ENCODE assay signal across 13 mouse cellular contexts in the genomic region with DNA sequence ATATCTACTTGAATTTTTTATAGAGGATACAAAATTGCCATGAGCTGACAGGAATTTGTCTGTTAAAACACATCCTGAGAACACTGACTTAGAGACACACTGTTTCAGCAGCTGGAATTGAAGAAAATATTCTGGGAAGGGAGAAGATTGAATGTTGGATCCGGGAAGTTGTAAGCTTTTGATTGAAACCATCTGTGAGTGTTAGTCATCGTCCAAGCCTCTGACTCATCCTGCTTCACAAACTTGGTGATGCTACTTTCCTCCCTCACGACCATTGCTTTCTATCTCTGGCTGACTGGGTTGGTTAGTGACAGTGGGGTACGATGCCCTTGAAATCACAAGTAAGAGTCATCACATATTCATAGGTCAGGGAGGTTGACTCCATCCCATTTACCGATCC.
DNase-seq lines count a peak whose midpoint lies in the region; ATAC-seq and TF ChIP-seq lines count a peak whose summit lies in the region.
"Had no signal": no experiment of that assay in that cellular context is flagged by ENCODE, and none has a peak within 500 bp of the region (broad histone marks: within the 10 kb centered on the region; RNA-seq: fewer than 3 reads in every experiment).

No protein-coding gene starts in this region.

- no peaks in the 10 kb centered on the region for H3K36me3 ChIP-seq in heart, adult 2 months (ENCODE audit: control insufficient read depth, insufficient read depth, low read length)
- no peaks in the 10 kb centered on the region for H3K36me3 ChIP-seq in stomach, postnatal 0 days (ENCODE audit: control insufficient read depth, insufficient read depth, low read length)
- H3K36me3 ChIP-seq: heart, embryonic 13.5 days; liver, embryonic 12.5 days had no signal

- TF ChIP-seq POLR2A in heart, adult 2 months (IDR thresholded peaks at IDR 0.05; ENCODE audit: insufficient read depth, low read depth, low read length) = no peak

- no peaks in the 10 kb centered on the region for H3K79me2 ChIP-seq in heart, adult 2 months (replicated peaks; ENCODE audit: control insufficient read depth, insufficient read depth, low read length)

- no peak overlapping the region for H3K4me2 ChIP-seq in stomach, postnatal 0 days (replicated peaks; ENCODE audit: low read depth)
- H3K4me2 ChIP-seq: heart, embryonic 13.5 days; liver, embryonic 12.5 days had no signal

- TF ChIP-seq CTCF in heart, adult 2 months (IDR thresholded peaks at IDR 0.05) = no peak
- no peak for TF ChIP-seq CTCF in stomach, postnatal 0 days (IDR thresholded peaks at IDR 0.05; ENCODE audit: low read depth)

- H3K4me3 ChIP-seq in heart, adult 2 months = no peak overlapping the region
- H3K4me3 ChIP-seq in stomach, postnatal 0 days (ENCODE audit: low read depth, low read length) = no peak overlapping the region
- H3K4me3 ChIP-seq: heart, embryonic 13.5 days; liver, embryonic 12.5 days had no signal

- no peaks in the 10 kb centered on the region for H3K9me3 ChIP-seq in stomach, postnatal 0 days (ENCODE audit: control insufficient read depth, low read length)
- H3K9me3 ChIP-seq: heart, embryonic 13.5 days; liver, embryonic 12.5 days had no signal

- intact Hi-C loops in heart, adult 2 months (cut with DNase I) = no loop called here

- H3K9ac ChIP-seq in heart, adult 2 months (ENCODE audit: low read depth, low read length) = no peak overlapping the region
- no peak overlapping the region for H3K9ac ChIP-seq in stomach, postnatal 0 days (ENCODE audit: low read length)
- H3K9ac ChIP-seq: heart, embryonic 13.5 days; liver, embryonic 12.5 days had no signal

- peak; percentile 15; the same call in 1 of the 2 replicates for ATAC-seq in stomach, postnatal 0 days (ENCODE audit: low FRiP score, low TSS enrichment)
- ATAC-seq: liver, embryonic 12.5 days had no signal

- peak; percentile 17 to 38 for DNase-seq in heart, adult 18-20 months
- no peak for DNase-seq in heart, adult 2 months
- DNase-seq in lung, postnatal 10 days = peak; percentile 3
- DNase-seq in lung, postnatal 4 days = no peak
- peak; percentile 23 for DNase-seq in fibroblast of lung, adult 2 months (ENCODE audit: low read depth)
- DNase-seq in stomach, postnatal 0 days (ENCODE audit: low spot score) = no peak
- DNase-seq in thymus, postnatal 14 days = no peak
- DNase-seq: cerebellum, adult 11-12 months; kidney, postnatal 25 days; layer of hippocampus, postnatal 36 days; thymus, postnatal 25 days had no signal

- H3K4me1 ChIP-seq in heart, adult 2 months (ENCODE audit: control insufficient read depth, insufficient read depth, low read length) = no peaks in the 10 kb centered on the region
- no peaks in the 10 kb centered on the region for H3K4me1 ChIP-seq in stomach, postnatal 0 days (replicated peaks; ENCODE audit: control insufficient read depth, insufficient read depth)
- H3K4me1 ChIP-seq: heart, embryonic 13.5 days; liver, embryonic 12.5 days had no signal

- WGBS in heart, adult 2 months = 61% methylated on average over 5 of the region's 5 CpGs
- WGBS in stomach, postnatal 0 days = 48% methylated on average over 5 of the region's 5 CpGs

- no peaks in the 10 kb centered on the region for H3K27me3 ChIP-seq in heart, adult 2 months (ENCODE audit: control insufficient read depth, insufficient read depth, low read length)
- no peaks in the 10 kb centered on the region for H3K27me3 ChIP-seq in stomach, postnatal 0 days (ENCODE audit: control insufficient read depth, insufficient read depth, low read length)
- H3K27me3 ChIP-seq: heart, embryonic 13.5 days; liver, embryonic 12.5 days had no signal

- no peak for TF ChIP-seq EP300 in heart, adult 2 months (IDR thresholded peaks at IDR 0.05; ENCODE audit: insufficient read depth, low read depth, low read length)
- TF ChIP-seq EP300 in stomach, postnatal 0 days (optimal IDR thresholded peaks at IDR 0.05) = no peak

- H3K27ac ChIP-seq in heart, adult 2 months = no peak overlapping the region
- H3K27ac ChIP-seq in stomach, postnatal 0 days (replicated peaks) = no peak overlapping the region
- H3K27ac ChIP-seq: heart, embryonic 13.5 days; liver, embryonic 12.5 days had no signal

Comparison
In these comparisons a context has a peak if more than half of its experiments do, and no peak if none do; other contexts are left out.
1. DNase-seq: peak in heart, adult 18-20 months (2 of 2), lung, postnatal 10 days (single experiment) and fibroblast of lung, adult 2 months (single experiment); none in heart, adult 2 months (0 of 2), lung, postnatal 4 days (0 of 2), stomach, postnatal 0 days (single experiment) and thymus, postnatal 14 days (single experiment).